18 mouse cellular contexts compared by ENCODE assay signal in genomic region chr4:95839860-95840259, GRCm38 (mm10).
"Had no signal": no experiment of that assay in that cellular context is flagged by ENCODE, and none has a peak within 500 bp of the region (broad histone marks: within the 10 kb centered on the region; RNA-seq: fewer than 3 reads in every experiment).

No protein-coding gene starts in this region.

- H3K9me3 ChIP-seq: liver, embryonic 13.5 days; midbrain, embryonic 15.5 days; neural tube, embryonic 13.5 days; stomach, embryonic 15.5 days had no signal

- DNase-seq: kidney, adult 8-10 months; kidney, postnatal 14 days; layer of hippocampus, postnatal 36 days; liver, embryonic 13.5 days; lung, adult 2 months; lung, postnatal 14 days; lung, postnatal 4 days; retina, postnatal 1 day; right cerebral cortex, postnatal 25 days; spleen, adult 18-20 months; thymus, postnatal 25 days had no signal

- H3K27me3 ChIP-seq: liver, embryonic 13.5 days; midbrain, embryonic 15.5 days; neural tube, embryonic 13.5 days; stomach, embryonic 15.5 days had no signal

- H3K4me1 ChIP-seq: liver, embryonic 13.5 days; midbrain, embryonic 15.5 days; neural tube, embryonic 13.5 days; stomach, embryonic 15.5 days had no signal

- H3K4me3 ChIP-seq: left cerebral cortex, adult 2 months; liver, embryonic 13.5 days; midbrain, embryonic 15.5 days; myocyte; neural tube, embryonic 13.5 days; stomach, embryonic 15.5 days had no signal

- H3K36me3 ChIP-seq: liver, embryonic 13.5 days; midbrain, embryonic 15.5 days; neural tube, embryonic 13.5 days; stomach, embryonic 15.5 days had no signal

- H3K27ac ChIP-seq: left cerebral cortex, adult 2 months; liver, embryonic 13.5 days; midbrain, embryonic 15.5 days; neural tube, embryonic 13.5 days; stomach, embryonic 15.5 days had no signal

- H3K9ac ChIP-seq: liver, embryonic 13.5 days; midbrain, embryonic 15.5 days; neural tube, embryonic 13.5 days; stomach, embryonic 15.5 days had no signal

- ATAC-seq: intestine, embryonic 16.5 days; midbrain, embryonic 15.5 days had no signal

- H3K4me2 ChIP-seq: liver, embryonic 13.5 days; midbrain, embryonic 11.5 days; midbrain, embryonic 15.5 days; neural tube, embryonic 13.5 days; stomach, embryonic 15.5 days had no signal
